Mouse (Mus musculus) kidney, adult 2 months (tissue): ENCODE data around the gene Spata7. TPM values are rescaled to one million over a fixed set of nuclear protein-coding genes. Genes with fewer than 3 reads are reported as not detected.

Experiments used
- DNase-seq: peaks from one replicate; pipeline ENCODE4 v3.0.0; 2021
- H3K27ac ChIP-seq: fragments of 200-500 bp; 2 replicates; pipeline ENCODE4 v1.5.1; 2012; ENCODE audit warnings: low read depth, low read length, control low read depth, inconsistent platforms; ENCODE audit not compliant: insufficient read depth
- H3K27me3 ChIP-seq: fragments of 200-500 bp; replicated peaks from 2 replicates; pipeline ENCODE4 v1.6.1; 2012; ENCODE audit warnings: mild to moderate bottlenecking, moderate library complexity, low read length, inconsistent platforms; ENCODE audit not compliant: control insufficient read depth, insufficient read depth
- H3K36me3 ChIP-seq: fragments of 200-500 bp; 2 replicates; pipeline ENCODE4 v1.6.1; 2012; ENCODE audit warnings: mild to moderate bottlenecking, moderate library complexity, low read length, inconsistent platforms; ENCODE audit not compliant: control insufficient read depth, insufficient read depth
- H3K4me1 ChIP-seq: fragments of 200-500 bp; 2 replicates; pipeline ENCODE4 v1.6.1; 2011; ENCODE audit warnings: low read length; ENCODE audit not compliant: control insufficient read depth, insufficient read depth
- H3K4me3 ChIP-seq: fragments of 200-500 bp; 2 replicates; pipeline ENCODE4 v1.5.1; 2011; ENCODE audit warnings: mild to moderate bottlenecking, low read depth, low read length, control low read depth; ENCODE audit not compliant: insufficient read depth
- CTCF ChIP-seq: fragments of 200-500 bp; conservative IDR thresholded peaks from 2 replicates; pipeline ENCODE4 v1.5.1; 2011; ENCODE audit warnings: low read depth, mild to moderate bottlenecking, control low read depth, low read length, moderate library complexity, mixed read lengths; ENCODE audit not compliant: insufficient read depth, insufficient read length
- POLR2A ChIP-seq: fragments of 200-500 bp; IDR thresholded peaks from one replicate; pipeline ENCODE4 v1.6.1; 2011; ENCODE audit warnings: low read depth, low read length, control low read depth
- WGBS: fragments of 180-500 bp; shearing (Covaris S2); methylation state at CpG from one replicate; pipeline ENCODE4 v1.1.7; 2018; 5-methylcytosine and 5-hydroxymethylcytosine counted together
- polyA plus RNA-seq: library from polyadenylated mRNA; depleted of rRNA; stranded (reverse); fragments of >200 nt; gene quantifications from 2 replicates; pipeline ENCODE4 v1.2.3, GENCODE M21; 2012

Gene Spata7
- polyA plus RNA-seq, 1 experiment = 3.2 TPM

DNA sequence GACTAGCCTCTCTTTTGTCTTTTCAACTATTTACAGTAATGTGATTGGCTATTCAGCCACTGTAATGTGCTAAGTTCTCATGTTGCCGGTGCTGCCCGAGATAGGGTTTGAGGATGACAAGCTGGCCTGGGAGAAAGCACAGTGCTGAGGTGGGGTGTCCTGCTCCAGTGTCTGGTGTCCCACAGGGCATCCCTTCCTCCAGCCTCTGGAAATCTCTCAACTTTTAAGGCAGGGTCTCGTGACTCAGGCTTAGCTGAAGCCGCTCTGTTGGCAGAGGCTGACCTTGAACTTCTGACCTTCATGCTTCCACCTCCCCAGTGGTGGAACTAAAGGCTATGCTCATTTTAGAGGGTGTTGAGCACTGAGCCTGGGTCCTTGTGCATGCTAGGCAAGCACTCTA, 42.5 kb downstream of the Spata7 start:
- H3K36me3 ChIP-seq = no peaks in the 10 kb centered on the region
- WGBS = 84% methylated on average over 4 of the region's 4 CpGs
- no peak for DNase-seq
- peaks cover 4% of the 10 kb centered on the region; the same call in 1 of the 2 replicates for H3K4me1 ChIP-seq
- TF ChIP-seq CTCF (no peak), POLR2A (no peak)
- H3K27me3 ChIP-seq = no peaks in the 10 kb centered on the region
- H3K27ac ChIP-seq = no peak overlapping the region
- no peak overlapping the region for H3K4me3 ChIP-seq

- 57% methylated on average over 6 of the region's 6 CpGs for WGBS
Measured at GRCm38 (mm10) chr12:98673879-98674278, 45.9 kb downstream of the Spata7 start.

DNA sequence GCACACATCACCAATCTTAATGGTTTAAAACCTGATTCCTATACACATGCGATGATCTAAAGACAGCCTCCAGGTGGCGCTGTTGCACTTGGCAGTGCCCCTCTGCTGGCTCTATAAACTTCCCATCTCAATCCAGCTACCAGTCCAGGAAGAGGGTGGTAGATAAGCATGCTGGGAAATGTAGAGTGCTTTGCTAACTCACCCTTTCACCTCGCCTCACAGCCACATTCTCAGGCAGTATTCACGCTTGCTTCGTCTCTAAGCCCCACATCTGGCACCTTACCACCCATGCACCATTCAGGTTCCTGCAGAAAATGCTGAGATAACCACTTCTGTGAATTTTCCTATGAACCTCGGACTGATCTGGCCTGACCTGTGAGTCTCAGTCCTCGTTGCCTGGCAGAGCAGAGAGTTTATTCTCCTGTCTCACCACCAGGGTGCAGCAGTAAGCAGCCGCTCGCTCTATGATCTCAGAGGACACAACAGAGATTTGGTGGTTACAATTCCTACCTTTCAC, 46.7 kb downstream of the Spata7 start:
- DNase-seq = peak; percentile 89
- Histone ChIP-seq H3K27ac (peak overlapping the region; percentile 64), H3K36me3 (no peaks in the 10 kb centered on the region; the same call in 1 of the 2 replicates), H3K4me3 (peak overlapping the region; percentile 39), H3K27me3 (no peaks in the 10 kb centered on the region), H3K4me1 (no peaks in the 10 kb centered on the region; the same call in 1 of the 2 replicates)
- WGBS = 6% methylated on average over 9 of the region's 9 CpGs
- peak; percentile 88 for TF ChIP-seq CTCF
- no peak for TF ChIP-seq POLR2A

More at GRCm38 (mm10) chr12:98673879-98674278, 45.9 kb downstream of the Spata7 start:
- H3K4me3 ChIP-seq = no peak overlapping the region
- H3K36me3 ChIP-seq = no peaks in the 10 kb centered on the region; the same call in 1 of the 2 replicates
- H3K27ac ChIP-seq = no peak overlapping the region
- no peaks in the 10 kb centered on the region; the same call in 1 of the 2 replicates for H3K4me1 ChIP-seq
- no peaks in the 10 kb centered on the region for H3K27me3 ChIP-seq
- no peak for DNase-seq
- TF ChIP-seq POLR2A (no peak), CTCF (no peak)

- no peaks in the 10 kb centered on the region; the same call in 1 of the 2 replicates for H3K36me3 ChIP-seq
- no peak overlapping the region for H3K27ac ChIP-seq
Measured at GRCm38 (mm10) chr12:98676861-98677260, 48.9 kb downstream of the Spata7 start.

DNA sequence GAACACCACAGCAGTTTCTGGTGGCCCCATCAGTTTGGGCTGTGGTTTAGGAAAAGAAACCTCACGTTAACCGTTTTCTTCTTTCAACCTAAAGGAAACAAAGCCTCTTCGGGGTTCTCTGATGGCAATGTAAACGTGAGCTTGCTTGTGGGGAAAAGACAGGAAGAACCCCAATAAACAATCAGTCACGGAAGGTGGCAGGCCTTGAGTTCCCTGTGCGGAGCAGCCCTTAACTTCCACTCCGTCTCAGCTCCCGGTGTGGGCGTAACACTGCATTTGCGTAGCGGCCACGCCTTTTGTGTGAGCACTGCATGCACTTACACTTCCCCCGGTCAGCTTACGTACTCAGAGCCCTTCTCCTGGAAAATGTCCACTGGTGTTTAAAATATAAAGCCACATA, 49.4 kb downstream of the Spata7 start:
- WGBS = 73% methylated on average over 14 of the region's 14 CpGs
- no peak for TF ChIP-seq POLR2A
- Histone ChIP-seq H3K4me3 (no peak overlapping the region), H3K27me3 (no peaks in the 10 kb centered on the region), H3K36me3 (no peaks in the 10 kb centered on the region; the same call in 1 of the 2 replicates), H3K4me1 (no peaks in the 10 kb centered on the region; the same call in 1 of the 2 replicates), H3K27ac (no peak overlapping the region)
- no peak for DNase-seq

More at GRCm38 (mm10) chr12:98676861-98677260, 48.9 kb downstream of the Spata7 start:
- TF ChIP-seq CTCF = no peak
- TF ChIP-seq POLR2A = no peak
- WGBS = 94% methylated on average over 6 of the region's 6 CpGs
- no peaks in the 10 kb centered on the region for H3K27me3 ChIP-seq
- no peak for DNase-seq
- no peak overlapping the region for H3K4me3 ChIP-seq
- H3K4me1 ChIP-seq = no peaks in the 10 kb centered on the region; the same call in 1 of the 2 replicates

DNA sequence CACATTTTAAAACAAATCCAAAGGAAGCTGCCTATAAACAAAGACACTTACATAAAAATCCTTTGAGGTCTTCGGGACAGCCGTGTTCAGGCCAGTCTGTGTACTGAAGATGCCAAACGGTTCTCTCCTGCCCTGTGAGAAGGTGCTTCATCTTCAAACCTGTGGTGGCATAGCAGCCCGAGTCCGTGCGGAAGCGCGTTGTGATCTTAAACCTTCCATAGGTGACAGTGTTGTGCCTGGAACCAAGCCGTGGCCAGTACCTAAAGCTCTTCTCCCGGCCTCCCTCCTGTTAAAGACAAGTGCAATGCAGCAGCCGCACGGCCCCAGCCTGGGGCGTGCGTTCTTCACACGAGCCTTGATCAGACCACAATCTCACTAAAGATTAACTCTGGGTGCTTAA, 51.9 kb downstream of the Spata7 start:
- WGBS = 70% methylated on average over 15 of the region's 15 CpGs

DNA sequence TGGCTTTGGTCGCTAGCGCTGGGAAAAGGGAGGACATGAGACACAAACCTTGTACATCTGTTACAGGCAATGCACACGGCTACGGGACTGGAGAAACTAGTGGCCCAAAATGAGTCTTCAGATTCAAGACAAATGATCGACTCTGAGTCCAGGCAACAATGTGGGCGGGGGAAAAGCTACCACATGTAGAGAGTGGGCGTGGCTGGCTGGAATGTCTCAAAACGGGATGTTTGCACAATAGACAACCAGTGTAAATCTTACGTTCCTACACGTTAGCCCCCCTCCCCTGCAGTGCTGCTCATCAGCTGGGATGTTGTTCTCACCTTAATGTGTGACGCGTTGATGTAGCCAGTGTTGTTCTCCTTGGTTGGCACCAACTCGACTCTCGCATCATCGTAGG, 54.2 kb downstream of the Spata7 start:
- no peak overlapping the region for H3K4me3 ChIP-seq
- no peaks in the 10 kb centered on the region for H3K27me3 ChIP-seq
- 79% methylated on average over 15 of the region's 15 CpGs for WGBS
- DNase-seq = no peak
- no peaks in the 10 kb centered on the region; the same call in 1 of the 2 replicates for H3K36me3 ChIP-seq
- TF ChIP-seq POLR2A (no peak), CTCF (no peak)
- no peaks in the 10 kb centered on the region for H3K4me1 ChIP-seq
- H3K27ac ChIP-seq = no peak overlapping the region

More for the DNA sequence above, 51.9 kb downstream of the Spata7 start:
- Histone ChIP-seq H3K36me3 (no peaks in the 10 kb centered on the region; the same call in 1 of the 2 replicates), H3K27me3 (no peaks in the 10 kb centered on the region), H3K27ac (no peak overlapping the region), H3K4me3 (no peak overlapping the region), H3K4me1 (no peaks in the 10 kb centered on the region)
- no peak for DNase-seq
- TF ChIP-seq CTCF (no peak), POLR2A (no peak)

GRCm38 (mm10) chr12:98683171-98683570, 55.2 kb downstream of the Spata7 start:
- 56% methylated on average over 11 of the region's 11 CpGs for WGBS
- no peaks in the 10 kb centered on the region for H3K27me3 ChIP-seq
- no peaks in the 10 kb centered on the region for H3K4me1 ChIP-seq
- no peak for TF ChIP-seq POLR2A
- TF ChIP-seq CTCF = no peak
- no peak overlapping the region for H3K4me3 ChIP-seq
- no peak overlapping the region for H3K27ac ChIP-seq
- no peak for DNase-seq
- no peaks in the 10 kb centered on the region for H3K36me3 ChIP-seq
